Mouse (Mus musculus): ENCODE measurements around the gene Dph7. TPM values are rescaled to one million over a fixed set of nuclear protein-coding genes. Genes with fewer than 3 reads are reported as not detected.
"Not testable (repeated sequence)": the region's sequence is repeated elsewhere in the genome, so short reads cannot be mapped to it uniquely, and the experiment has no call there.

Dph7 gene
- polyA plus RNA-seq, 1 experiment from 2014 or later = 11.7 TPM

DNA sequence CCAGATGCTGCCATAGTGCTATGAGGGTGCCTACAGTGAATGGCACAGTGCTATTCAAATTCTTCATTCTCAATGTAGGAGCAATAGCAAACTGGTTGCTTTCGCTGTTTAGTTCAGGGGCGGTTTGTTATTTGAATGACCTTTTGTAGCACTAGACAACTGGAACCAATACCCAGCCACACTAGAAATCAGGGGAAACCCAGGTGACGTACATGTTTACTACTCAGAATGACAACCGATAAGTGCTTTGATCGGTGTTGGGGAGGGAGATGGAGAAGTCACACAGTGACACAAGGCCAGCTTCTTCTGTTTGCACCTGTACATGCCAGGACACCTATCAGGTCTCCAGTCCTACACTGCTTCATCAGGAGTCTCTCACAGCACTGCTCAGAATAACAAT lies 32.6 kb upstream of the Dph7 start:
- 90% methylated on average over 5 of the region's 5 CpGs for WGBS (ENCODE audit: insufficient replicate concordance)
- DNase-seq (no peak), ATAC-seq (ENCODE audit: low read depth) (no peak)
- peaks cover 23% of the 10 kb centered on the region for H3K4me1 ChIP-seq (replicated peaks)
- H3K27ac ChIP-seq = no peak overlapping the region
- H3K4me3 ChIP-seq (replicated peaks) = no peak overlapping the region
- peaks cover 13% of the 10 kb centered on the region for H3K36me3 ChIP-seq
- no peaks in the 10 kb centered on the region for H3K9me3 ChIP-seq (replicated peaks)
- H3K4me2 ChIP-seq = no peak overlapping the region
- H3K9ac ChIP-seq = no peak overlapping the region
- H3K27me3 ChIP-seq = no peaks in the 10 kb centered on the region

DNA sequence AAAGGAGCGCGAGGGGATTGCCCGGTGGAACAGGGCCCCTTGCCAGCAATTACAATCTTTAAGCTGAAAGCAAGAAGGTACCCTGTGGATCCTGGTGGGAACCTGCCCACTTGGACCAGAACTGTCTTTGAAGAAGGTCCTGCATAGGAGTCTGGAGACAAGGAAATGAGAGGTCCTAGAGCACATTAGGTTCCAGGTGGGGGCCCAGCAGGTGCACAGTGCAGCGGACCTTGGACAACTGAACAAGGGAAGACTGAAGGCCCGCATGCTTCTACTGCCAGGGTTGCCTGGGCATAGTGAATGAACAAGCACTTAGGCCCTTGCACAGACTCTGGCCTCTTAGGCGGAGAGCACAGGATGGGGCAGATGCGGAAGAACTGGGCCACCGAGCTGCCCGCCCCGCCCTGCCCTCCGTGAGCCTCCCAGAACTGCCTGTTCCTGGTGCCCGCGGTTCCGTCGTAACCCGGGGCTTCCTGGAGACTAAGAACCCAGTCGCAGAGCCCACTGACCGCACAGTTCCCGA lies 27.7 kb upstream of the Dph7 start:
- peak overlapping the region; percentile 86 for H3K9ac ChIP-seq
- H3K4me1 ChIP-seq (replicated peaks) = peaks cover 25% of the 10 kb centered on the region
- peak overlapping the region; percentile 85 for H3K27ac ChIP-seq
- no peaks in the 10 kb centered on the region for H3K9me3 ChIP-seq (replicated peaks)
- no peaks in the 10 kb centered on the region for H3K36me3 ChIP-seq
- peak; percentile 67 for ATAC-seq (ENCODE audit: low read depth)
- WGBS (ENCODE audit: insufficient replicate concordance) = 4% methylated on average over 19 of the region's 19 CpGs
- H3K4me3 ChIP-seq (replicated peaks) = peak overlapping the region; percentile 78
- no peaks in the 10 kb centered on the region; the same call in 1 of the 2 replicates for H3K27me3 ChIP-seq
- DNase-seq = no peak
- H3K4me2 ChIP-seq = peak overlapping the region; percentile 98

DNA sequence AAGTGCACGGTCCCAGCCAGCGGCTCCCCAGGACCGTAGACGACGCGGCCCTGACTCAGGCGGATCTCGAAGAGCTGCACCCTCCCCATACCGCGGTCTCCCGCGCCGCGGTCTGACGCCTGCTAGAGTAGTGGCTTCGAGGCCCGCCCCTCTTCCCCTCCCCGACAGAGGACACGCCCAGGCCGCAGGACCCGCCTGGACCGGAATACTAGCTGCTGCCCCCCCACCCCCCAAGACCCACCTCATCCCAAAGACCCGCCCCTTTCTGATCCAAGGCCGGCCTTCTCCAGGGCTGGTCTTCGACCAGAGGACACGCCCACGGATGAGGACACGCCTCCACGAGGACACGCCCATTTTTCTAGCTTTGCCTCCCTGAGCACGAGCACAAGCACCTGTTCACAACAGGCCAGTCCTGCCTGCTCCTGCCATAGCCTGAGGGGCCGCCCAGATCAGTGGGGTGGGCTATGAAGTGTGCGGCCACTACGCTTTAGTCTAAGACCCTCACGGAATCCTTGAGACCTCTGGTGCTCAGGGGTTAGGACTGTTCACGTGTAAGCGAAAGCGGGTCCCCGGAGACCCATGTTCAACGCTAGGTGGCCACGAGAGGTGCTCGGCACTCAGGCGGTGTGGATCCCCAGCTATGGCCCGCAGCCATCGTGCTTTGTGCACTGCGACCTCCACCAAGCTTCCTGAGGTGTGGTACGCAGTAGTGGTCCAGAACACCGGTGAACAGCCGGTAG lies 27.0 kb upstream of the Dph7 start, which contains the start of gene Arrdc1:
TSS of gene Arrdc1 (minus strand) at position 196 of the 740 bp plus-strand sequence.
- H3K4me3 ChIP-seq (replicated peaks) = peak within 1 kb of the TSS; percentile 78
- H3K36me3 ChIP-seq = no peaks in the 10 kb centered on the region
- H3K4me2 ChIP-seq = peak within 1 kb of the TSS; percentile 98
- WGBS (ENCODE audit: insufficient replicate concordance) = under 1% methylated on average over 48 of the region's 49 CpGs
- H3K4me1 ChIP-seq (replicated peaks) = peaks cover 25% of the 10 kb centered on the region
- H3K27ac ChIP-seq = peak within 1 kb of the TSS; percentile 85
- H3K9me3 ChIP-seq (replicated peaks) = no peaks in the 10 kb centered on the region
- ATAC-seq (ENCODE audit: low read depth) = peak; percentile 91
- H3K27me3 ChIP-seq = no peaks in the 10 kb centered on the region; the same call in 1 of the 2 replicates
- peak; percentile 93 for DNase-seq
- H3K9ac ChIP-seq = peak within 1 kb of the TSS; percentile 86

DNA sequence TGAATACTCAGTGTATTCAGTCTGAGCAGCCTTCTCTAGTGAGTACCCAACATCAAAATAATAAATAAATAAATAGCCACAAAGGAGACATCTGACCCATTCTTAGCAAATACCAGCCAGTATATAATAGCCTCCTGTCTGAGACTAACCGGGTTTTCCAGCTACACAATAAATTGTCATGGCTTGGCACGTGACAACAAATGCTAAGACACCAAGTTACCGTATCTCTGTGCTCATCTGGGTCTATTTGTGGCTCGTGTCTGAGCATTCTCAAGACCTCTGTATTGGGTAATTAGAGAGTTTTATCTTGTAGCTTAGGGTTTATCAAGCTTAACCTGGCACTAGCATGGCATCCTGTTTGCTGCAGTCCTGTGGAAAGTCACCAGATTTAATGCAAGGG lies 20.1 kb upstream of the Dph7 start:
- Histone ChIP-seq H3K27me3 (no peaks in the 10 kb centered on the region; the same call in 1 of the 2 replicates), H3K4me1 (replicated peaks) (no peaks in the 10 kb centered on the region), H3K4me3 (replicated peaks) (no peak overlapping the region), H3K9ac (no peak overlapping the region), H3K27ac (no peak overlapping the region), H3K36me3 (no peaks in the 10 kb centered on the region), H3K4me2 (no peak overlapping the region), H3K9me3 (replicated peaks) (no peaks in the 10 kb centered on the region)
- WGBS (ENCODE audit: insufficient replicate concordance) = 44% methylated on average over 4 of the region's 4 CpGs
- ATAC-seq (ENCODE audit: low read depth) (no peak), DNase-seq (no peak)

DNA sequence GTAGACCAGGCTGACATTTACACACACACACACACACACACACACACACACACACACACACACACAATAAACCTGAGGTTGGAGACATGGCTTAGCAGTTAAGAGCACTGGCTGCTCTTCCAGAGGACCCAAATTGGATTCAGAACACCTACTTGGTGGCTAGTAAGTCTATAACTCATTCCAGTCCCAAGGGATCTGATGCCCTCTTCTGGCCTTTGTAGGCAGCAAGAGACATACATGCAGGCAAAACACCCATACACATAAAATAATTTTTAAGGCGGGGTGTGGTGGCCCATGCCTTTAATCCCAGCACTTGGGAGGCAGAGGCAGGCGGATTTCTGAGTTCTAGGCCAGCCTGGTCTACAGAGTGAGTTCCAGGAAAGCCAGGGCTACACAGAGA lies 17.9 kb upstream of the Dph7 start:
- not testable (repeated sequence) for DNase-seq; ATAC-seq (ENCODE audit: low read depth); H3K4me2 ChIP-seq

DNA sequence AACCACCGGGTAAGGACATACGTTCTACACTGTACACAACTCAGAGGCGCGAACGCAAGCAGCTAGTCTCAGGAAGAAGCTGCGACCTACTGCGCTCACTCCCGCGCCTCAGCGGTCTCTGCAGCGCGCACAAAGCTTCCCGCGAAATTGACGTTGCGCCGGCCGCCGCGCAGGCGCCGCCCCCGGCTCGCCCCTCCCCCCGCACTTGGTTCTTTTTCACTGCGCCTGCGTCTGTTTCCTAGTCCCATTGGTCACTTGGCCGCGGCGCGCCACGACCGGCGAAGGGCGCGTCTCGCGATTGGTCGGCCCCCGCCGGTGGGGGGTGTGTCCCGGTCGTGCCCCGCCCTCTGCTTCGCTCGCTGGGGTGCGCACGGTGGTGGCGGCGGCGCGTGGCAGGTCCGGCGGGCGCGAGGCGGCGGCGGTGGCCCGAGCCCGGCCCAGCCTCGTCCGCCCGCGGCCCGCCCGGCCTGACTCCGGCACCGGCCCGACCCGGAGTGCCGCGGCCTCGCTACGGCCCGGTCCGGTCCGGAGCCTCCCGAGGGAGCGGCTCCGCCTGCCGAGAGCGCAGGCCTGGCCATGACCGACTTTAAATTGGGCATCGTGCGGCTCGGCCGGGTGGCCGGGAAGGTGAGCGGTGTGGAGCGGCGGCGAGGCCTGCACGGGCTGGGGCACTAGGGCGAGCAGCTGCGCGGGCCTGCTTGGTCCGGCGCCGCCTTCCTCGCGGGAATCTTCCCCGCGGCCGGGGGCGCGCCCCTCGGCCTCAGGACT lies 12.6 kb upstream of the Dph7 start, which contains the start of gene Zmynd19:
TSS of gene Zmynd19 (plus strand) at position 372 of the 768 bp plus-strand sequence.
- under 1% methylated on average over 103 of the region's 108 CpGs for WGBS (ENCODE audit: insufficient replicate concordance)
- DNase-seq = peak; percentile 96

More for the DNA sequence above, 17.9 kb upstream of the Dph7 start:
- H3K9me3 ChIP-seq (replicated peaks); H3K27ac ChIP-seq; H3K4me3 ChIP-seq (replicated peaks); H3K4me1 ChIP-seq (replicated peaks); H3K27me3 ChIP-seq; H3K9ac ChIP-seq; H3K36me3 ChIP-seq: not testable (repeated sequence)
- 23% methylated on average over 2 of the region's 2 CpGs for WGBS (ENCODE audit: insufficient replicate concordance)

DNA sequence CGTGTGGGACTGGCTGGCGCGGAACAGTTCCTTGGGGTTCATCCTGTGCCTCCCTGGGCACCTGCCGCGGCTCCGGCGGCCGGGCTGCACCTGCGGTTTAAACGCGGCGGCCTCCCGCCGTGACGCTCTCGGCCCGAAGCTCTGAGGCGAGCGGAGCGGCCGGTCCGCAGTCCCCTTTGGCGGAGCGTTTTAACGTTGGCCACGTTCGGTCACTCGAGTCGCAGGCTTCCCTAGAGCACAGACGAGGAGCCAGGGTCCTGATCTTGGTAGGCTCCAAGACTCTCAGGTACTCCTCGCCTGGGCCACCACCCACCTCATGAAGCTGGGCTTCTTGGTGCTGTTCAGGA lies 12.0 kb upstream of the Dph7 start:
- H3K36me3 ChIP-seq = peaks cover 36% of the 10 kb centered on the region
- peak overlapping the region; percentile 87 for H3K27ac ChIP-seq
- no peaks in the 10 kb centered on the region for H3K27me3 ChIP-seq
- H3K4me2 ChIP-seq = peak overlapping the region; percentile 100
- peak overlapping the region; percentile 95 for H3K4me3 ChIP-seq (replicated peaks)
- H3K9me3 ChIP-seq (replicated peaks) = no peaks in the 10 kb centered on the region
- peak overlapping the region; percentile 96 for H3K9ac ChIP-seq
- DNase-seq (peak; percentile 22), ATAC-seq (ENCODE audit: low read depth) (no peak; the same call in 1 of the 2 replicates)
- peaks cover 48% of the 10 kb centered on the region for H3K4me1 ChIP-seq (replicated peaks)
- 0% methylated on average over 31 of the region's 31 CpGs for WGBS (ENCODE audit: insufficient replicate concordance)

More for the DNA sequence above, 12.6 kb upstream of the Dph7 start, which contains the start of gene Zmynd19:
- H3K4me2 ChIP-seq = peak within 1 kb of the TSS; percentile 100
- H3K36me3 ChIP-seq = peaks cover 30% of the 10 kb centered on the region
- H3K27me3 ChIP-seq = no peaks in the 10 kb centered on the region
- peak; percentile 96 for ATAC-seq (ENCODE audit: low read depth)
- no peaks in the 10 kb centered on the region for H3K9me3 ChIP-seq (replicated peaks)
- peak within 1 kb of the TSS; percentile 87 for H3K27ac ChIP-seq
- H3K4me1 ChIP-seq (replicated peaks) = peaks cover 43% of the 10 kb centered on the region
- peak within 1 kb of the TSS; percentile 95 for H3K4me3 ChIP-seq (replicated peaks)
- peak within 1 kb of the TSS; percentile 96 for H3K9ac ChIP-seq

DNA sequence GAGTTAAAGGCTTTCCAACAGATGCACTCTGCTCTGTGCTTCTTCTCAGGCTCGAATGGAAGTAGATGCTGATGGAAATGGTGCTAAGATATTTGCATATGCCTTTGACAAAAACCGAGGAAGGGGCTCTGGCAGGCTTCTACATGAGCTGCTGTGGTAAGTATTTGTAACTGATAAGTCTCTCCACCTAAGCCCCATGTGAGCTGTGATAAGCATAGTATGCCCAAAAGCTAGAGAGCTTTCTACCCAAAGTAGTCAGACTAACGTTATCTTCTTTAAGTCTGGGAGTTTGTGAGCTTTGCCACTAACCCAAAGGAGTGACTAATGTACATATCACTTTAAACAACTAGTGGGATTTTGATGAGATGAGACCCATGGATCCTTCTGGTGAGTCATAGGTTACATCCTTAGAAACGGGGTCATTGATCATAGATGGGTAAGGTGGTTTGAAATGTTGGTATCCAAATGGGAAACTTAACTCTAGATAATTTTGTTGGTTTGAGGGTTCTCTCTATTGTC lies 9.6 kb upstream of the Dph7 start:
- Histone ChIP-seq H3K27ac (peak overlapping the region; percentile 83), H3K9ac (peak overlapping the region; percentile 53), H3K4me2 (peak overlapping the region; percentile 100), H3K36me3 (peaks cover 60% of the 10 kb centered on the region), H3K9me3 (replicated peaks) (no peaks in the 10 kb centered on the region), H3K4me1 (replicated peaks) (peaks cover 51% of the 10 kb centered on the region), H3K27me3 (no peaks in the 10 kb centered on the region), H3K4me3 (replicated peaks) (peak overlapping the region; percentile 36)
- ATAC-seq (ENCODE audit: low read depth) (peak; percentile 38), DNase-seq (no peak)
- WGBS (ENCODE audit: insufficient replicate concordance) = 20% methylated on average over 4 of the region's 4 CpGs

DNA sequence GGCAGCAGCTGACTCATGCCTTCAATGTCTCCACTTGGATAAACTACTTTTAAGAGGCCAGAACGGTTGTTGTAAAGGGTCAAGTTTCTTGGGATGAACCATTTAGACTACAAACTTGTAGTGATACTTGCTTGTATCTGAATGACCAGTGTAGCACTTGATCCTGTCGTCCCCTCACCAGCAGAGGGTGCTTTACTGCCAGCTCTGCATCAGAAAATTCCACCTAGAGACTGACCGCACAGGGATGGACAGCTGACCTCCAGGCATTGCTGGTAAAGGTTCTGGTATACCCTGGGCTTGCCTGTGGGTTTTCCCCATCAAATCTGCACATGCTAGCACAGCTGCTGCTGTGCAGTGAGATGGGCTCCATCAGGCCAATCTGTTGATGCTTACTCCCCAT lies 1.3 kb upstream of the Dph7 start:
- ATAC-seq (ENCODE audit: low read depth) = no peak
- no peak overlapping the region for H3K27ac ChIP-seq
- no peak overlapping the region for H3K4me2 ChIP-seq
- no peaks in the 10 kb centered on the region for H3K9me3 ChIP-seq (replicated peaks)
- H3K4me1 ChIP-seq (replicated peaks) = peaks cover 19% of the 10 kb centered on the region
- H3K36me3 ChIP-seq = peaks cover 69% of the 10 kb centered on the region
- H3K9ac ChIP-seq = no peak overlapping the region
- no peaks in the 10 kb centered on the region for H3K27me3 ChIP-seq
- DNase-seq = no peak
- WGBS (ENCODE audit: insufficient replicate concordance) = 51% methylated on average over 3 of the region's 3 CpGs
- H3K4me3 ChIP-seq (replicated peaks) = no peak overlapping the region

DNA sequence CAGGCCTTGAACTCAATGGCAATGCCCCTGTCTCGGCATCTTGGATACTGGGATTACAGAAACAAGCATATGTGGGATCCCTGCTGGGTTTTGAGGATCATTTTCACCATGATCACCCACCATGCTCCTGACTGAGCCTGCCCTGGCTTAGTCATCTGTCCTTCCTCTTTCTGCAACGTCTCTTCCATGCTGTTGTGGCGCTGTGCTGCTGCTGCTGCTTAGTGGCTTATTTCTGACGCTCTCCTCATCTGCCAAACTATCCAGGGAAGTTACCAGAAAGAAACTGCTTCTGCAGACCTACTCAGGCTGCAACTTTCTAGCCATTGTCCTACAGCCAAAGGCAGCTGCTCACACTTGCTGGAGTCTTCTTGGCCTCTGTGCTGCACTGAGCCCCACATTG lies 8.2 kb downstream of the Dph7 start:
- ATAC-seq (ENCODE audit: low read depth) (no peak), DNase-seq (no peak)
- H3K36me3 ChIP-seq = peaks cover 72% of the 10 kb centered on the region

DNA sequence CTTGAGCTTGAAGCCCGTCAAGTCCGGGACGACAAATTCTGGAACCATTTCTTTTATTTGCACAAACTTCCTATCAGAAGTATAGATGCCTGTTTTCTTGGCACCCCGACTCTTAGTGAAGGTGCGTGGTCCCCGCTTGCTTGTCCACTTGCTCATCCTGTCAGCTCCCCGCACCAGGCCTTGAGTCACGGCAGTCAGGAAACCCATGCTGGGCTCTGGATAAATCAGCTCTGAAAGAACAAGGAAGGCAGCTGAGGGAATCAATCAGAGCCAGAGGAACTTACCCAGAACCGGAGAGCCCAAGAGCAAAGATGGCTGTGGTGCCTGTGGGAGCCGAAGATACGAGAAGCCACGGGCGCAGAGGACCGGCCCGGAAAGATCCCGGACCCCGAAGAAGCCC lies 12.3 kb downstream of the Dph7 start:
- ATAC-seq (ENCODE audit: low read depth); DNase-seq; H3K27me3 ChIP-seq; H3K9me3 ChIP-seq (replicated peaks): not testable (repeated sequence)
- H3K4me2 ChIP-seq = peak overlapping the region; percentile 80
- under 1% methylated on average over 17 of the region's 17 CpGs for WGBS (ENCODE audit: insufficient replicate concordance)
- peak overlapping the region; percentile 85 for H3K27ac ChIP-seq
- H3K9ac ChIP-seq = peak overlapping the region; percentile 89
- peaks cover 43% of the 10 kb centered on the region for H3K4me1 ChIP-seq (replicated peaks)
- H3K4me3 ChIP-seq (replicated peaks) = peak overlapping the region; percentile 88
- peaks cover 36% of the 10 kb centered on the region for H3K36me3 ChIP-seq

More for the DNA sequence above, 8.2 kb downstream of the Dph7 start:
- Histone ChIP-seq H3K4me2 (no peak overlapping the region), H3K27ac (no peak overlapping the region), H3K27me3 (no peaks in the 10 kb centered on the region), H3K4me1 (replicated peaks) (peaks cover 15% of the 10 kb centered on the region), H3K9me3 (replicated peaks) (no peaks in the 10 kb centered on the region), H3K4me3 (replicated peaks) (no peak overlapping the region), H3K9ac (no peak overlapping the region)
- 68% methylated on average over 4 of the region's 4 CpGs for WGBS (ENCODE audit: insufficient replicate concordance)
